Mouse (Mus musculus): ENCODE data around the gene Hs2st1.

DNA sequence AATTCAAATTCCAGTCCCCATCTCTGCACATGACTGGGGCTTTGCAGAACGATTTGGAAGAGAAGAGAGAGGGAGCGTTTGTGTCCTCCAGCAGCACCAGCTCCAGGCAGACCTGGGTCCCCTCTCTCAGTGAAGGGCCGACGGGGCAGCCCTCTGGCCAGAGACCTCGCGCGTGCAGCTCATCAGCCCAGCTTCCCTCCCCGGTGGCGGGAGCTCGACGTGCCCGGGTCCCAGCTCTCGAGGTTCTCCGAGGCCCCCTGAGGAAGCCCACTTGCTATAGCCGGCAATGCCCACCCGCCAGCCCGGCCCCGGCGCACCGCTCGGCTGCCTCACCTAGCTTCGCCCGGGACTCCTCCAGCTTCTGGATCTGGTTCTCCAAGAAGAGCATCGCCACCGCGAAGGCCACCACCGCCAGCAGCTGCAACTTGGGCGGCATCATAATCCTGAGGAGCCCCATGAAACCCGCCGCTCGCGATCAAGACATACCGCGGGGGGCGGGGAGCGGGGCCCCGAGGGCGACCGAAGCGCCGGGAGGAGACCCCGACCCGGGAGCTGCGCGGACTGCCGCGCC, 495 bp downstream of the Hs2st1 start:
- TF ChIP-seq POLR2A (IDR thresholded peaks at IDR 0.05; ENCODE audit: borderline replicate concordance, extremely low read depth, insufficient read depth, insufficient read length, poor library complexity, severe bottlenecking) (no peak), CTCF (IDR thresholded peaks at IDR 0.05; ENCODE audit: borderline replicate concordance, extremely low read depth, insufficient read depth, insufficient read length) (no peak)

All from brain, embryonic 14.5 days (tissue).